Mouse (Mus musculus) adrenal gland, postnatal 10 days (tissue): ENCODE measurements at regions not wholly inside any gene's neighbourhood (a gene's known extent, or its start where the extent isn't known, plus 50 kb on each side); places are given as distances from the start of the nearest gene placed in this dataset.

Source experiments
- DNase-seq: peaks from one replicate; pipeline ENCODE4 v3.0.0; 2021; ENCODE audit warnings: mixed read lengths

GRCm38 (mm10) chr13:101555371-101555874 is 212.6 kb downstream of the Pik3r1 start:
- DNase-seq, result peak; percentile 27

DNA sequence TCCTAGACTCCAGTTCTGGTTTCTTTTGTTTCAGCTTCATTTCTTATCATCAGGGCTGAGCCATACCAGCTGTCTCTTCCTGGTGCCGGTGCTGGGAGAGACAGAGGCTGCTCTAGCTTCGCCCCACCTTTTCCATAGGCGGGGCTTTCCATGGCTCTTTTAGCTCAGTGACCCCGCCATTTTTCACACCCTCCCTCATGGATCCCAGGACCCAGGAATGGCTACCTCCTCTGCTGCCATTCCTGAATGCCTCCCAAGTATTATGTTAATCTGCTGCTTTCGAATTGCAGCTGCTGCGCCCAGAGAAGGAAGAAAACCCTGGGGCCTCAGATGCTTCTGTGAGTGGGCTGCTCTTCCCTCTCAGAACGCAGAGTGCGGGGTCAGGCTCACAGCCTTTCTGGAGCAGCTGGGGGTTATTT is 214.9 kb downstream of the Pik3r1 start:
- no peak for DNase-seq

DNA sequence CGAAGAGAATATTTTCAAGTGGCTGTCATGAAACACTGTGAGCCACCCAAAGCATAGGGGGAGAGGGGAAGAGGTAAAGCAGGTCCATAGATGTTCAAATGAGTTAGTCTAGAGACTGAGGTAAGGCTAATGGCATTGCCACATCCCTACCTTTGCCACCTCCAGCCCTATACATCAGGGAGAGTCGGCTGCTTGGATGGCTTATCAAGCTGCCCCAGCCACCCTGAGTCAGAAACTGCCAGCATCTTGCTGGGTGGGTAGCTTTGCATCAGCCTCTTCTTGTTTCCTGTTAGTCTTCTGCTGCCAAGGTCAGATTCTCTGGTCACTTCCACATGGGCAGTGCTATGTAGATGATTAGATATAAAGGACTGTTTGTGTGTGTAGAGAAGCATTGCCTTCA is 215.6 kb downstream of the Pik3r1 start:
- DNase-seq, result no peak

- DNase-seq, result no peak
Measured at GRCm38 (mm10) chr13:101551068-101551467, 216.9 kb downstream of the Pik3r1 start.

DNA sequence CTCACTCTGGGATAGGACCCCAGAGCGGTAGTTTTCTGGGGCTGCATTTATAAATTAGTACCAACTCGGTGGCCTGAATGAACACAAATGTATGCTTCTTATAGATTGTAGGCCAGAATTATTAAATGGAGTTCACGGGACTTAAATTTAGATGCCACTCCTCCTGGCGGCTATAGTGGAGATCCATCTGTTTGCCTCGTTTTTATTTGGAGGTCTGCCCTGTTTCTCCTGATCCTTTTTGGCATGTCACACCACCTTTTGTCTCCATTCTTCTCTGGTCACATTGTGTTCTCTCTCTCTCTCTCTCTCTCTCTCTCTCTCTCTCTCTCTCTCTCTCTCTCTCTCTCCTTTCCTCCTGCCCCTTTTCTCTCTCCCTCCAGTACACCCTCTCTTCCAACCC is 217.5 kb downstream of the Pik3r1 start:
- no peak for DNase-seq

DNA sequence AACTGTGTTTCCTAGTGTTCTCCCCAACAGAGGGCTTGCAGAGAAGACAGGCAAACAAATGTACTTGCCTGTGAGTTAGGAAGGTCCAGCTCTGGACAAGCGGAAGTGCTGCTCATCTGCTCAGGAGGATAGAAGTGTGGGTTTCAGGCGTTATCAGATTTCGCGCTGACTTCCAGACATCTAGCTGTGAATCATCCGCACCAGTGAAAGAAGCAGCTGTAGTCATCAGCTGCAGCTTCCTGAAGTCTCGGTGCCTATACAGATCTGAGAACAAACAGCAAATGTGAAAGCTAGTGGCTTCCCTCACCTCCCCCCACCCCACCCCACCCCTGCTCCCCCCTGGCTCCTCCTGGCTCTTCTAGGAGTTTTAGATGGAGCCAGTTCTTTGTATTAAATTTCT is 220.1 kb downstream of the Pik3r1 start:
- no peak for DNase-seq

DNA sequence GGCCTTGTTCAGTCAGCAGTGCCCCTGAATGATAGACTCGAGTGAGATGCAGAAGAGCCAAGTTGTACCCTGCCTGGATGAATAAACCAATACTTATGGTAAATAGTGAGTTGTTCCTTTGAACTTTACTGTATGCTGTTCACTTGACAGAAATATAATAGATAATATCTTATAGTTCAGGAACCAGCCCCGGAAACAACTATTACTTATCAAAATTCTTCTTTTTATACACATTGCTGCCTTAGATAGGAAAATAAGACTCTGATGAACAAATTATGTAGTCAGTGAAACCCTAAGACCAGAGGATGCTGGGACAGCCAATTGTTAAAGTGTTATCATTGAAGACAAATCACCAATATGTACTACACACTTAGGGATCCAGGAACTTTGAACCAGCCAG is 220.7 kb downstream of the Pik3r1 start:
- DNase-seq, result no peak

DNA sequence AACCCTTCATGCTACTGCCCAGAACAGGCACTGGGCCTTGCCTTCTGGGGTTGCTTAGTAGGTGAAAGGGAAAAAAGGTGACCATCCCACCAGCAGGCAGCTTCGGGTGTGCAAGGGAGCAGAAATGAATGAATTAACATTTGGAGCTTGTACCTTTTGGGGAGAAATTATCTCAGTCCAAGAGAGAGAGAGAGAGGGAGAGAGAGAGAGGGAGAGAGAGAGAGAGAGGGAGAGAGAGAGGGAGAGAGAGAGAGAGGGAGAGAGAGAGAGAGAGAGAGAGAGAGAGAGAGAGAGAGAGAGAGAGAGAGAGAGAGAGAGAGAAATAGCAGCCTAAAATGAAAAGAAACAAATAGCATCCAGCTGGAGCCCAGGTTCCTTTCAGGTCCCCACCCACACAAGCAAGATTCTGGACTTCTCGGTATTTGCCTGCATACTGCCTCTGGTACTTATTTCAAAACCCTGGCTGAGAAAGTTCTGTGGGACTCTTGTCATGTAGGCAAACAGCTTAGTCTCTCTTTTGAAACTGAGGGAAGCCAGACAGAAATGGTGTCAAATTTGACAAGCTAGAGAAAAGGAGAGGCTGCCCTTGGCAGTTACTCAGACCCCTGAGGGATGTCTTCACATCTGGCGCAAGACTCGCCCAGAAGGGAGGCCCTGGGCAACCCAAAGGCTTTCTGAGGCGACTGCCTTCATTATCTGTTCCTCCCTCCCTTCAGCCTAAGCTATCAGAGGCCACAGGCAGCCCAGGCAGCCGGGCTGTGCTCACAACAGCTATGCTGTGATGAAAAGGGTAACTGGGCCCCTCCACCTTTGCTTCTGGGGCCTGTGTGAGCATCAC is 222.5 kb downstream of the Pik3r1 start:
- DNase-seq, result peak; percentile 54

DNA sequence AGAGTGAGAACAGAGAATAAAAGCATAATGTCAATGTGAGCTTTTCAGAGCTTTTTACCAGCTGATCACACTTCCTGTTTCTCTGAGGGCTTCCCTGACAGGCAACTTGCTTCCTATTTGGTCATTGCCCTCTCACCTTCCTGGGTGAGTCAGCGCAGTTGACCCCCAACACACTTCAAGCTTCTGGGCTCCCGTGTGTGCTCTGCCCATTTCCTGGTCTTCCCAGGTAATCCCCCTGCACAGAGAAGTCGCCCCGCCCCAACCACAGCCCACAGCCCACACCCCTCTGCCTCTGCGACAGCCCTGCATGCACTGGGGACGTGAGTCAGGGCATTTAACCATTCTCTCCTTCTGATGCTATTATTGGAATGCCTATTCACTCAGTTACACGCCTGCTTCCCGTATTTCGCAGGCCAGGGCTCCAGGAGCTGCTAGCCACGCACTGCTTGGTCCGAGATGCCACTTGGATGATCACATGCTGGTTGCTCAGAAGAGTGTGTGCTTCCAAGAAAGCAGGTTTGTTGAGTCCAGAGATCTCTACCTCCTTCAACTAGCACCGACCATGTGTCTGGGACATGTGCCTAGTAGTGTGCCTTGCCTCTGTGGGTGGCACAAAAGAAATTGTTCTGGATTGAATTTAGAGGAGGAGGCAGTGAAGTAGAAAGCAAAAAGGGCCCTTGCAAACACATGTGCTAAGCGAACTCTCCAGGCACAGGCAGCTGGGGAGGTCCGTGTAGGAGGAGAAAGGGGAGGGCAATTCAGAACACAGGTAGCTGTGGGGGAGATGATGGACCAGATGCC is 227.4 kb downstream of the Pik3r1 start:
- DNase-seq, result no peak

- DNase-seq, result no peak
Measured at GRCm38 (mm10) chr13:101538110-101538509, 229.9 kb downstream of the Pik3r1 start.

DNA sequence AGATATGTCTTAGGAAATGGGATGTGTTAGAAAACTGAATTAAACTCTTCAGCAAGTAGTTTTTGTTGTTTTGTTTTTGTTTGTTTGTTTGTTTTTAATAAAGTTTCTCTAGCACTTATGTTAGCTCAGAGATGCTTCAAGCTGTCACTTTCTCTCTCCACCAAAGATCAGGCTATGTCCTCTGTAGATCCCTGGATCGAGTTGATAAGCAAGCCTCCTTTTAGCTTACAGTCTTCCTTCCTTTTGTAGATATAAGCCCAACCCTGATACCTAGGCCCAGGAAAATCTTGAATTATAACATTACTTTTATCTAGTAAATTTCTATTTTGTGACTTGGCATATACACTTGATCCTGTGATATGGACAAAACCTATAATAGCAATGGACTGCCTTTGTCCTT is 232.0 kb downstream of the Pik3r1 start:
- no peak for DNase-seq

GRCm38 (mm10) chr13:101535331-101535866 is 232.6 kb downstream of the Pik3r1 start:
- DNase-seq, result no peak

DNA sequence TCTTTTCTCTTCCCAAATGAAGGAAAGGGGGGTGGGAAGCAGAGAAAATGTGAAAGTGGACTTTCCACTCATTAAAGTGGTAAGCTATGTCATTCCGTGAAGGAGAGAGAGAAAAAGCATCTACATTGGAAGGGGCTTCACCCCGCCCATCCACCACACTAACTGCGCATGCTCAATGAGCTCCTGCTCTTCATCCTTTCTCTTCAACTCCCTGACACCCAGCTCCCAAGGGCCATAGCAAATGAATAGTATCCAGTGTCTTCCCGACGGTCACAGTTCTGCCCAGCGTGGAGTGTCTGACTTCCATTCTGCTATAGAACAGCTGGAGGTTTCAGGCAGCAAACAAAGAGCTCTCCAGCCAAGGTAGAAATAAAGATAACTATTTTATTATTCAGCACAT is 233.5 kb downstream of the Pik3r1 start:
- no peak for DNase-seq

DNA sequence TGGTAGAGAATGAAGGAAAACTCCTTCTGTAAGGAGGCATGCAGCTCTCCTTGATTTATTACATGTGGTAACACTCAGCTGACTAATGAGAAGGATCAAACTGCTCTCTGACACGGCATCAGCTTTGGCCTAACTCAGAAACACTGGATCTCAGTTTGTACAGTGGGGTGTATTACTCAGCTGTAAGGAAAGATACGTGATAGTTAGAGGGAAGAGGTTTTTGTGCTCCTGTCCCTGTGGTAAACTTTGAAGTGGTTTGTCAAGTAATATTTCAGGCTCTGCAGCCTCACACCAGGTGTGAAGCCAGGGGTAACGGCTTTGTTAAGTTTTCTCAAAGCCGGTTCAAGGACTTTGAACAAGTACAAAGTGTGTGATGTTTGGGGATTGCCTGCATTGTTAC is 235.1 kb downstream of the Pik3r1 start:
- no peak for DNase-seq

- no peak for DNase-seq
Measured at GRCm38 (mm10) chr13:101527691-101528090, 240.3 kb downstream of the Pik3r1 start.

DNA sequence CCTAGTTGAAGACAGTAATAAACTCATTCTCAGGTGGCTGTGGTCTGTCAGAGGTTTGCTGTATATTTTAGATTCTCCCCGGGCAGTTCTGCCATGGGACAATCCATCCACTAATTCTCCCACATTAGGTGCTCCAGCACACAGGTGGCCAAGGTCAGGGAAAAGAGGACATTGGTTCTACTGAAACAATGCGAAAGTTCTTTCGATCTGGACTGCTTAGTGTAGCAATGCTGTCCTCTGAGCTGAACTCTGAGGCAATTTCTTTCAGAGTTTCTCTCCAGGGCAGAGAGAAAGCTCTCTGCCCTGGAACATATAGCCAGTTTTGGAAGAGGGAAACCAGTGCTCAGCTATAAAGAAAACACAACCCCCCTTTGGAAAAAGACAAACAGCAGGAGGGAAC is 243.2 kb downstream of the Pik3r1 start:
- no peak for DNase-seq

- peak; percentile 81 for DNase-seq
Measured at GRCm38 (mm10) chr13:101524223-101524622, 243.8 kb downstream of the Pik3r1 start.

DNA sequence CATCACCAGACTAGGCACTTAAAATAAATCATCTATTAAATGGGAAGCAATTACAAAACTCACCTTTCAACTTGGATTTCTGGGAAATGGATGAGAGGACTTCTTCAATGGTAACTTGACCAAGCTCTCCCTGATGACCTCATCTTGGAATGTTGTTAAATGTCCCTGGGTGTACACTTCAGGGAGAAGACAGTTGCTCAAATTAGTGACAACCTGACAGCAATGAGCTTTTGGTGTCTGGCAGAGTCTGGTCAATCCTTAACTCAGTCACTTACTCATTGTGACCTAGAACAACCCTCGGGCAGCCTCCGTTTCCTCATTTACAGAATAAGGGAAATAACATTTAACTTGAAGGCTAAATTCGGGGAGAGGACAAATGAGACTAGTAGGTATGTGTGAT is 244.5 kb downstream of the Pik3r1 start:
- DNase-seq, result no peak

DNA sequence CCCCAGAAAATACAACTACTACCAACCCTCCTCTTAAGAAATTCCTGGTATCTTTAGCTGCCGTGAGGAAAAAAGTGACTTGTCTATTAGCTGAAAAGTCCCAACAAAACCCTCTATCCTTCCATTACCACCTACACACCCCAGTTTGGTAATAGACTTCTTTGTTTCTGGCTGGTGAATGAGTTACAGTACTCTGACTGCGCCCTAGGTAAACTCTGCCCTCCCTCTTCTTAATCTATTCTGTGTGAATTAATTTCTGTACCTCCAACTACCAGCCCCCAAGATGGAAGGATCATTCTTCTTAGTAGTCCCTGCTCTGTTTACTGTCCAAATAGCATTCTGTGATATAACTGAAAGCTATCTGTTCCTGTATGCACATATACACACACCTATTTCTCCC is 245.4 kb downstream of the Pik3r1 start:
- no peak for DNase-seq

DNA sequence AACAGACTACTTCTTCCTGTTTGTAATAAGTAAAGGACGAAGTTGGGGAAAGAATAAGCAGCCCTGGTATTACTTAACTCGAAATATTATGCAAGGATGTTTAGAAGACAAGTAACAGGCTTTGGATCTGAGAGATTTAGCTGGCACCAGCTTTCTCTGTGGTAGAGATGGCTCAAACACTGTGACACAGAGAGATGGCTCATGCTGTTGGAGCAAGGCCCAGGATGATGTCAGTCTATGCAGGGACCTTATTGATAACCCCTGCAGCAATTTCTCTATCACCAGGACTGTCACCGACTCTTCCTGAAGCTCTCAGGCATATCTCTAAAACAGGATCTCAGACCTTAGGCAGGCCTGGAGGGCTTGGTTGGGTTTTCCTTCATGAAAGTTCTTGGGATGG is 254.7 kb downstream of the Pik3r1 start:
- peak; percentile 72 for DNase-seq

GRCm38 (mm10) chr13:101509946-101510345 is 258.1 kb downstream of the Pik3r1 start:
- DNase-seq, result peak; percentile 44

DNA sequence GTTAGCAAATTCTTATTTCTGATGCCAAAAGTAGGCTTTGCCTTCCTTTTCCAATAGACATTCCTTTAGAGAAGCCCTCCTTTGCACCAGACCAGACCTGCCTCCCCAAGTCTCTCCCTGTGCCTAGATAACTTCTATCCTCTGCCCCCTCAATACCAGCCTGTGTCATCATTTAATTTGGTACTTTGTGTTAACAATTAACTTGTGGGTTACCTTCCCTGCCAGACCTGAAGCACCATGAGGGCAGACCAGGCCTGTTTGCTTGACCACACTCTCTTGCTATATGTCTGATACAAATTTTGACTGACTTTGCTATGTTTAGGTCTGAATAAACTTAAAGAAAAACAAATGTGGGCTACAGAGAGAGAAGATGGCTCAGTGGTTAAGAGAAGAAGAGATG is 259.7 kb downstream of the Pik3r1 start:
- DNase-seq, result no peak

- no peak for DNase-seq
Measured at GRCm38 (mm10) chr13:101506696-101507095, 261.3 kb downstream of the Pik3r1 start.
